Mouse (Mus musculus) embryonic facial prominence, embryonic 10.5 days (tissue): ENCODE data around the gene Prcd. TPM values are rescaled to one million over a fixed set of nuclear protein-coding genes. Genes with fewer than 3 reads are reported as not detected.
A peak's percentile ranks its signal among the peaks of the same experiment; 100 is the strongest.

Experiments used
- DNase-seq: peaks from one replicate; pipeline ENCODE4 v3.0.0-alpha.2; 2017; ENCODE audit warnings: low spot score
- H3K27ac ChIP-seq: fragments of 300-500 bp; sonication (generic); replicated peaks from 2 replicates; pipeline ENCODE4 v1.5.1; 2016; ENCODE audit warnings: mild to moderate bottlenecking
- H3K27me3 ChIP-seq: fragments of 300-500 bp; sonication (generic); replicated peaks from 2 replicates; pipeline ENCODE4 v1.6.1; 2016; ENCODE audit warnings: low read depth, mild to moderate bottlenecking; ENCODE audit not compliant: poor library complexity, severe bottlenecking
- H3K36me3 ChIP-seq: fragments of 300-500 bp; sonication (generic); replicated peaks from 2 replicates; pipeline ENCODE4 v1.6.1; 2016; ENCODE audit warnings: mild to moderate bottlenecking, moderate library complexity
- H3K4me1 ChIP-seq: fragments of 300-500 bp; sonication (generic); 2 replicates; pipeline ENCODE4 v1.6.1; 2016
- H3K4me3 ChIP-seq: fragments of 300-500 bp; sonication (generic); 2 replicates; pipeline ENCODE4 v1.5.1; 2016; ENCODE audit warnings: mild to moderate bottlenecking, moderate library complexity
- H3K9me3 ChIP-seq: fragments of 300-500 bp; sonication (generic); 2 replicates; pipeline ENCODE4 v1.6.1; 2016; ENCODE audit warnings: mild to moderate bottlenecking
- WGBS: fragments of 180-500 bp; shearing (Covaris S2); methylation state at CpG from one replicate; pipeline ENCODE4 v1.1.7; 2016; 5-methylcytosine and 5-hydroxymethylcytosine counted together
- polyA plus RNA-seq: library from polyadenylated mRNA; unstranded; fragments of >200 nt; fragmentation: Nextera tagmentation; extraction: Ambion mirVana; gene quantifications from 2 replicates; pipeline ENCODE4 v1.2.1, GENCODE M21; 2016

The Prcd gene
- polyA plus RNA-seq, 1 experiment from 2014 or later = 0.76 TPM

GRCm38 (mm10) chr11:116646136-116646535 lies 7.2 kb upstream of the Prcd start:
- 54% methylated on average over 11 of the region's 11 CpGs for WGBS
- no peaks in the 10 kb centered on the region for H3K36me3 ChIP-seq
- peaks cover 33% of the 10 kb centered on the region for H3K27me3 ChIP-seq
- peak overlapping the region; percentile 85 for H3K27ac ChIP-seq
- H3K9me3 ChIP-seq = no peaks in the 10 kb centered on the region
- DNase-seq = no peak
- H3K4me3 ChIP-seq = 0 out of 2 replicates have a peak overlapping the region, but pooled peaks have one; percentile 25
- H3K4me1 ChIP-seq = peaks cover 77% of the 10 kb centered on the region

- Histone ChIP-seq H3K36me3 (no peaks in the 10 kb centered on the region), H3K4me1 (peaks cover 82% of the 10 kb centered on the region), H3K9me3 (no peaks in the 10 kb centered on the region), H3K27me3 (peaks cover 39% of the 10 kb centered on the region), H3K4me3 (no peak overlapping the region), H3K27ac (peak overlapping the region; percentile 85)
- 80% methylated on average over 7 of the region's 7 CpGs for WGBS
- DNase-seq = no peak
Observed at GRCm38 (mm10) chr11:116646771-116647170, 6.6 kb upstream of the Prcd start.

- no peaks in the 10 kb centered on the region for H3K9me3 ChIP-seq
- H3K27ac ChIP-seq = peak overlapping the region; percentile 85
- H3K4me1 ChIP-seq = peaks cover 89% of the 10 kb centered on the region
- H3K36me3 ChIP-seq = no peaks in the 10 kb centered on the region
- H3K4me3 ChIP-seq = peak overlapping the region; percentile 24
- DNase-seq = peak; percentile 80
- H3K27me3 ChIP-seq = peaks cover 46% of the 10 kb centered on the region
- WGBS = 39% methylated on average over 11 of the region's 11 CpGs
Observed at GRCm38 (mm10) chr11:116647340-116647991, 5.9 kb upstream of the Prcd start.

- Histone ChIP-seq H3K36me3 (no peaks in the 10 kb centered on the region), H3K4me1 (peaks cover 96% of the 10 kb centered on the region), H3K9me3 (no peaks in the 10 kb centered on the region), H3K4me3 (peak overlapping the region; percentile 24), H3K27ac (peak overlapping the region; percentile 85), H3K27me3 (peaks cover 55% of the 10 kb centered on the region)
- 34% methylated on average over 18 of the region's 18 CpGs for WGBS
- peak; percentile 15 for DNase-seq
Observed at GRCm38 (mm10) chr11:116648213-116648921, 5.0 kb upstream of the Prcd start.

- 67% methylated on average over 10 of the region's 10 CpGs for WGBS
- Histone ChIP-seq H3K4me1 (peaks cover 96% of the 10 kb centered on the region), H3K27me3 (peaks cover 61% of the 10 kb centered on the region), H3K9me3 (no peaks in the 10 kb centered on the region), H3K27ac (peak overlapping the region; percentile 85), H3K36me3 (no peaks in the 10 kb centered on the region), H3K4me3 (no peak overlapping the region)
- no peak for DNase-seq
Observed at GRCm38 (mm10) chr11:116648976-116649375, 4.4 kb upstream of the Prcd start.

- 0 out of 2 replicates have a peak overlapping the region, but pooled peaks have one; percentile 2 for H3K4me3 ChIP-seq
- 86% methylated on average over 13 of the region's 13 CpGs for WGBS
- peaks cover 96% of the 10 kb centered on the region for H3K4me1 ChIP-seq
- no peaks in the 10 kb centered on the region for H3K36me3 ChIP-seq
- H3K27me3 ChIP-seq = peaks cover 70% of the 10 kb centered on the region
- no peaks in the 10 kb centered on the region for H3K9me3 ChIP-seq
- H3K27ac ChIP-seq = peak overlapping the region; percentile 85
- DNase-seq = no peak
Observed at GRCm38 (mm10) chr11:116649711-116650337, 3.5 kb upstream of the Prcd start.

- Histone ChIP-seq H3K27me3 (peaks cover 78% of the 10 kb centered on the region), H3K9me3 (no peaks in the 10 kb centered on the region), H3K4me1 (peaks cover 88% of the 10 kb centered on the region), H3K4me3 (no peak overlapping the region), H3K27ac (no peak overlapping the region), H3K36me3 (no peaks in the 10 kb centered on the region)
- no peak for DNase-seq
- WGBS = 87% methylated on average over 8 of the region's 8 CpGs
Observed at GRCm38 (mm10) chr11:116650811-116651210, 2.5 kb upstream of the Prcd start.

GRCm38 (mm10) chr11:116651339-116651738 lies 2.0 kb upstream of the Prcd start:
- Histone ChIP-seq H3K4me3 (no peak overlapping the region), H3K27ac (0 out of 2 replicates have a peak overlapping the region, but pooled peaks have one; percentile 21), H3K27me3 (peaks cover 79% of the 10 kb centered on the region), H3K36me3 (no peaks in the 10 kb centered on the region), H3K9me3 (no peaks in the 10 kb centered on the region), H3K4me1 (peaks cover 84% of the 10 kb centered on the region)
- DNase-seq = no peak
- 81% methylated on average over 8 of the region's 8 CpGs for WGBS

- Histone ChIP-seq H3K4me3 (peak overlapping the region; percentile 65), H3K27ac (no peak overlapping the region)
Observed at GRCm38 (mm10) chr11:116652330-116653098, 820 bp upstream of the Prcd start.

GRCm38 (mm10) chr11:116653709-116654221 lies 431 bp downstream of the Prcd start:
- H3K4me3 ChIP-seq = peak overlapping the region; percentile 65
- H3K27me3 ChIP-seq = peaks cover 75% of the 10 kb centered on the region
- no peaks in the 10 kb centered on the region for H3K36me3 ChIP-seq
- H3K27ac ChIP-seq = peak overlapping the region; percentile 68
- DNase-seq = peak; percentile 67
- H3K4me1 ChIP-seq = peaks cover 84% of the 10 kb centered on the region
- H3K9me3 ChIP-seq = no peaks in the 10 kb centered on the region
- WGBS = under 1% methylated on average over 47 of the region's 47 CpGs

More at GRCm38 (mm10) chr11:116652330-116653098, 820 bp upstream of the Prcd start:
- Histone ChIP-seq H3K36me3 (no peaks in the 10 kb centered on the region), H3K9me3 (no peaks in the 10 kb centered on the region), H3K4me1 (peaks cover 84% of the 10 kb centered on the region), H3K27me3 (peaks cover 75% of the 10 kb centered on the region)
- no peak for DNase-seq
- WGBS = 53% methylated on average over 25 of the region's 25 CpGs

GRCm38 (mm10) chr11:116654255-116654821 lies 1.0 kb downstream of the Prcd start, which contains the start of gene Cygb:
Gene Cygb (minus strand): TSS chr11:116654313.
- DNase-seq = peak; percentile 72
- peaks cover 74% of the 10 kb centered on the region for H3K27me3 ChIP-seq
- H3K4me3 ChIP-seq = peak within 1 kb of the TSS; percentile 65
- 5% methylated on average over 28 of the region's 28 CpGs for WGBS
- H3K4me1 ChIP-seq = peaks cover 83% of the 10 kb centered on the region
- H3K9me3 ChIP-seq = no peaks in the 10 kb centered on the region
- H3K36me3 ChIP-seq = no peaks in the 10 kb centered on the region
- H3K27ac ChIP-seq = peak within 1 kb of the TSS; percentile 68
